Mouse (Mus musculus) C2C12 (cell line): ENCODE data around the gene Glcci1.

ENCODE experiments used
- CEBPB ChIP-seq: IDR thresholded peaks from one replicate; pipeline ENCODE4 v1.6.1; 2011; ENCODE audit warnings: low read depth, mild to moderate bottlenecking, control low read depth, moderate library complexity
- CTCF ChIP-seq: IDR thresholded peaks from one replicate; pipeline ENCODE4 v1.5.1; 2011; ENCODE audit not compliant: control insufficient read depth, insufficient read depth, insufficient read length
- FOSL1 ChIP-seq: IDR thresholded peaks from one replicate; pipeline ENCODE4 v1.8.0; 2011; ENCODE audit warnings: mild to moderate bottlenecking, low read length; ENCODE audit not compliant: poor library complexity, insufficient read depth, severe bottlenecking
- MAX ChIP-seq: IDR thresholded peaks from one replicate; pipeline ENCODE4 v1.6.1; 2011; ENCODE audit warnings: mild to moderate bottlenecking, control low read depth
- MYOD1 ChIP-seq: IDR thresholded peaks from one replicate; pipeline ENCODE4 v1.6.1; 2011; ENCODE audit warnings: low read depth; ENCODE audit not compliant: control insufficient read depth, insufficient read length
- MYOG ChIP-seq: IDR thresholded peaks from one replicate; pipeline ENCODE4 v1.6.1; 2011; ENCODE audit not compliant: control insufficient read depth, insufficient read length; ENCODE audit errors: extremely low read depth
- USF1 ChIP-seq: IDR thresholded peaks from one replicate; pipeline ENCODE4 v1.6.1; 2011; ENCODE audit warnings: low read depth, mild to moderate bottlenecking, control low read depth, moderate library complexity

GRCm38 (mm10) chr6:8465388-8465787 lies 44.0 kb upstream of the Glcci1 start:
- TF ChIP-seq CTCF (no peak), MAX (no peak), MYOG (no peak), USF1 (no peak), FOSL1 (no peak), MYOD1 (no peak), CEBPB (no peak)
